Mouse (Mus musculus) kidney, embryonic 16.5 days (tissue): ENCODE data around the gene Gtf2ird1. TPM values are rescaled to one million over a fixed set of nuclear protein-coding genes. Genes with fewer than 3 reads are reported as not detected.
"Not testable (repeated sequence)": the region's sequence is repeated elsewhere in the genome, so short reads cannot be mapped to it uniquely, and the experiment has no call there.

Experiments used
- ATAC-seq: fragments of 200-750 bp; cut with Nextera tagmentation; 2 replicates; pipeline ENCODE4 v1.8.0; 2017; ENCODE audit warnings: moderate TSS enrichment; ENCODE audit not compliant: low FRiP score, low TSS enrichment
- H3K27ac ChIP-seq: fragments of 300-500 bp; sonication (generic); 2 replicates; pipeline ENCODE4 v1.5.1; 2014; ENCODE audit warnings: low read length
- H3K27me3 ChIP-seq: fragments of 300-500 bp; sonication (generic); 2 replicates; pipeline ENCODE4 v1.6.1; 2014; ENCODE audit warnings: low read length, control low read depth, mixed read lengths; ENCODE audit not compliant: insufficient read depth
- H3K36me3 ChIP-seq: fragments of 300-500 bp; sonication (generic); 2 replicates; pipeline ENCODE4 v1.6.1; 2014; ENCODE audit warnings: low read length, control low read depth, mixed read lengths; ENCODE audit not compliant: insufficient read depth
- H3K4me1 ChIP-seq: fragments of 300-500 bp; sonication (generic); 2 replicates; pipeline ENCODE4 v1.6.1; 2014; ENCODE audit warnings: low read length, control low read depth, mixed read lengths; ENCODE audit not compliant: insufficient read depth
- H3K4me2 ChIP-seq: fragments of 300-500 bp; sonication (generic); replicated peaks from 2 replicates; pipeline ENCODE4 v1.6.1; 2014; ENCODE audit warnings: low read depth, low read length
- H3K4me3 ChIP-seq: fragments of 300-500 bp; sonication (generic); 2 replicates; pipeline ENCODE4 v1.5.1; 2014; ENCODE audit warnings: mild to moderate bottlenecking, low read length
- H3K9ac ChIP-seq: fragments of 300-500 bp; sonication (generic); replicated peaks from 2 replicates; pipeline ENCODE4 v1.6.1; 2014; ENCODE audit warnings: low read length
- H3K9me3 ChIP-seq: fragments of 300-500 bp; sonication (generic); 2 replicates; pipeline ENCODE4 v1.6.1; 2016; ENCODE audit warnings: low read length, control low read depth
- WGBS: fragments of 180-500 bp; shearing (Covaris S2); extraction: QIAGEN DNeasy Blood & Tissue Kit; methylation state at CpG from one replicate; pipeline ENCODE4 v1.1.7; 2014; 5-methylcytosine and 5-hydroxymethylcytosine counted together
- polyA plus RNA-seq: library from polyadenylated mRNA; unstranded; fragments of >200 nt; fragmentation: Nextera tagmentation; extraction: Ambion mirVana; gene quantifications from 2 replicates; pipeline ENCODE4 v1.2.1, GENCODE M21; 2015

The Gtf2ird1 gene
- polyA plus RNA-seq, 1 experiment from 2014 or later: 73.8 TPM

- Histone ChIP-seq H3K9me3 (no peaks in the 10 kb centered on the region), H3K27me3 (no peaks in the 10 kb centered on the region), H3K4me1 (no peaks in the 10 kb centered on the region), H3K9ac (no peak overlapping the region), H3K27ac (no peak overlapping the region), H3K36me3 (peaks cover 47% of the 10 kb centered on the region), H3K4me2 (no peak overlapping the region), H3K4me3 (no peak overlapping the region)
- 94% methylated on average over 6 of the region's 6 CpGs for WGBS
- ATAC-seq: no peak
Observed at GRCm38 (mm10) chr5:134372926-134373658, 83.4 kb downstream of the Gtf2ird1 start.

- H3K27ac ChIP-seq: no peak overlapping the region
- H3K4me3 ChIP-seq: no peak overlapping the region
- peaks cover 41% of the 10 kb centered on the region for H3K36me3 ChIP-seq
- ATAC-seq: no peak
- 84% methylated on average over 5 of the region's 5 CpGs for WGBS
- H3K4me1 ChIP-seq: no peaks in the 10 kb centered on the region
- H3K4me2 ChIP-seq: no peak overlapping the region
- no peak overlapping the region for H3K9ac ChIP-seq
- H3K27me3 ChIP-seq: no peaks in the 10 kb centered on the region
- no peaks in the 10 kb centered on the region for H3K9me3 ChIP-seq
Observed at GRCm38 (mm10) chr5:134371511-134372289, 84.8 kb downstream of the Gtf2ird1 start.

DNA sequence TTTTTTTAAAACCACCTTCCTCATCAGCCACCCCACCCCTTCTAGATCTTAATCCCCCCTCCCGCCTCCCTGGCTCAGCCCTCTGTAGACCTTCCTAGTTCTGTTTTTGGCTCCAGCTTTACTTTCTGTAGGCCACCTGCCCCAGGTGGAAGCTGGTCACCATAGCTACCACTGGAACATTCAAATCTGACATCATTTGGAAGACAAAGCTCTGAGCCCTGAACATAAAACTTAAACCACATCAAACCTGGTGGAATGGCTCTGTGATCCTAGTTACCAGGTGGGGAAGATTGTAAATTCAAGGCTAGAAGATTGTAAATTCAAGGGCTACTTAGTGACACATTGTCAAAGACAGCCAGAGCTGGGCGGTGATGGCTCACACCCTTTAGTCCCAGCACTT, 85.7 kb downstream of the Gtf2ird1 start:
- no peaks in the 10 kb centered on the region for H3K9me3 ChIP-seq
- no peak overlapping the region for H3K9ac ChIP-seq
- peaks cover 39% of the 10 kb centered on the region for H3K36me3 ChIP-seq
- no peak for ATAC-seq
- no peaks in the 10 kb centered on the region for H3K27me3 ChIP-seq
- no peak overlapping the region for H3K4me2 ChIP-seq
- no peak overlapping the region for H3K4me3 ChIP-seq
- no peak overlapping the region for H3K27ac ChIP-seq
- WGBS: 74% methylated on average over 2 of the region's 2 CpGs
- no peaks in the 10 kb centered on the region for H3K4me1 ChIP-seq

DNA sequence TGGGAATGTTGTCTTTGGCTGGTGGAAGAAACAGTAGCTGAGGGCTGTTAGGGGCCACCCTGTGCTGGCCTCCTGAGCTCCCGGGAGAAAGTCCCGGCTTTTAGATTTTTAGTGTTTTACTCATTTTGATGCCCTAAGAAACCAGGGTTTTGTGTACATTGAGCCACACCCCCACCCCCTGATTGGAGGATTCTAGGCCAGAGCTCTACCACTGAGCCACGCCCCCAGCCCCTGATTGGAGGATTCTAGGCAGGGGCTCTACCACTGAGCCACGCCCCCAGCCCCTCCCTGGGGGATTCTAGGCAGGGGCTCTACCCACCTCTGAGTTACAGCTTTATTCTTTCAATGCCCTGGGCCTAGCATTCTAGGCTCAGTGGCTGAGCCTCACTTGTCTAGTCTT, 97.4 kb downstream of the Gtf2ird1 start:
- Histone ChIP-seq H3K4me2 (no peak overlapping the region), H3K9me3 (no peaks in the 10 kb centered on the region), H3K9ac (no peak overlapping the region), H3K36me3 (peaks cover 48% of the 10 kb centered on the region), H3K27me3 (no peaks in the 10 kb centered on the region), H3K4me3 (no peak overlapping the region), H3K27ac (no peak overlapping the region), H3K4me1 (no peaks in the 10 kb centered on the region)
- ATAC-seq: no peak
- WGBS: 88% methylated on average over 4 of the region's 4 CpGs

- not testable (repeated sequence) for H3K4me1 ChIP-seq, ATAC-seq, H3K4me2 ChIP-seq, H3K9ac ChIP-seq, H3K27me3 ChIP-seq, H3K4me3 ChIP-seq, H3K9me3 ChIP-seq, H3K27ac ChIP-seq
- WGBS: 90% methylated on average over 4 of the region's 4 CpGs
- peaks cover 27% of the 10 kb centered on the region for H3K36me3 ChIP-seq
Observed at GRCm38 (mm10) chr5:134355372-134355771, 101.1 kb downstream of the Gtf2ird1 start.

GRCm38 (mm10) chr5:134353117-134353516, 103.4 kb downstream of the Gtf2ird1 start:
- Histone ChIP-seq H3K4me3 (no peak overlapping the region), H3K9me3 (no peaks in the 10 kb centered on the region), H3K4me2 (no peak overlapping the region), H3K36me3 (peaks cover 4% of the 10 kb centered on the region), H3K9ac (no peak overlapping the region), H3K27me3 (no peaks in the 10 kb centered on the region), H3K27ac (no peak overlapping the region), H3K4me1 (peaks cover 6% of the 10 kb centered on the region)
- 71% methylated on average over 4 of the region's 4 CpGs for WGBS
- no peak for ATAC-seq

DNA sequence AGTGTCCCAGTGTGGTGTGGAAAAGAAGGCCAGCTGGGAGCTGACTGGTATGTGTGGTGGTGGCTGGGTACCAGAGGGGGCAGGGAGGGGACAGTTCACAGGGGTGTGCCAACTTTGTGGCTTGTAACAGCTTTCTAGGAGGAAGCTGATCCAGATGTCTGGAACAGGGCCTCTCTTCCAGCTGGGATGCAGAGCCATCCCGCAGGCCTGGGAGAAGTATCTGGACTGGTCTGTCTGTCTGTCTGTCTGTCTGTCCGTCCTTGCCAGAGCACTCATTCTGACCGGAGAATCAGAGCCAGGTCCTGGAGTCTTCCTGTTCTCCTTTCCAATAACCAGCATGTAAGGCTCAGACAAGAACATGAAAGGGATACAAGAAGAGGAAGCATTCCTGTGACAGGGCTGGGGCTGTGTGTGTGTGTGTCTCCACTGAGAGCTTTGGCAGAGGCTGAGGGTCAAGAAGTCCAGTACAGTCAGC, 104.0 kb downstream of the Gtf2ird1 start:
- peaks cover 4% of the 10 kb centered on the region; the same call in 1 of the 2 replicates for H3K36me3 ChIP-seq
- peaks cover 6% of the 10 kb centered on the region for H3K4me1 ChIP-seq
- no peak overlapping the region for H3K9ac ChIP-seq
- H3K4me2 ChIP-seq: no peak overlapping the region
- ATAC-seq: no peak
- H3K27ac ChIP-seq: 0 out of 2 replicates have a peak overlapping the region, but pooled peaks have one; percentile 13
- no peak overlapping the region for H3K4me3 ChIP-seq
- WGBS: 69% methylated on average over 3 of the region's 3 CpGs
- H3K27me3 ChIP-seq: no peaks in the 10 kb centered on the region
- no peaks in the 10 kb centered on the region for H3K9me3 ChIP-seq

- Histone ChIP-seq H3K36me3 (no peaks in the 10 kb centered on the region), H3K9me3 (no peaks in the 10 kb centered on the region), H3K4me3 (peak overlapping the region; percentile 27), H3K27me3 (no peaks in the 10 kb centered on the region), H3K4me2 (peak overlapping the region; percentile 43), H3K4me1 (peaks cover 6% of the 10 kb centered on the region), H3K27ac (peak overlapping the region; percentile 38; the same call in 1 of the 2 replicates), H3K9ac (no peak overlapping the region)
- ATAC-seq: peak; percentile 89
- WGBS: 6% methylated on average over 10 of the region's 10 CpGs
Observed at GRCm38 (mm10) chr5:134350660-134351059, 105.9 kb downstream of the Gtf2ird1 start.

GRCm38 (mm10) chr5:134347066-134347465, 109.5 kb downstream of the Gtf2ird1 start:
- H3K4me2 ChIP-seq: no peak overlapping the region
- no peak for ATAC-seq
- H3K27ac ChIP-seq: no peak overlapping the region
- no peaks in the 10 kb centered on the region for H3K9me3 ChIP-seq
- whole genome bisulfite sequencing: 84% methylated on average over 2 of the region's 2 CpGs
- H3K4me1 ChIP-seq: peaks cover 6% of the 10 kb centered on the region
- H3K27me3 ChIP-seq: no peaks in the 10 kb centered on the region
- no peaks in the 10 kb centered on the region for H3K36me3 ChIP-seq
- H3K9ac ChIP-seq: no peak overlapping the region
- H3K4me3 ChIP-seq: no peak overlapping the region

- Histone ChIP-seq H3K4me3 (no peak overlapping the region), H3K9ac (no peak overlapping the region), H3K4me1 (peaks cover under 1% of the 10 kb centered on the region), H3K27ac (no peak overlapping the region), H3K4me2 (no peak overlapping the region), H3K36me3 (no peaks in the 10 kb centered on the region), H3K27me3 (no peaks in the 10 kb centered on the region), H3K9me3 (no peaks in the 10 kb centered on the region)
- WGBS: 81% methylated on average over 9 of the region's 9 CpGs
- no peak for ATAC-seq
Observed at GRCm38 (mm10) chr5:134345449-134345848, 111.1 kb downstream of the Gtf2ird1 start.
